Mouse (Mus musculus) E14TG2a.4 (cell line): ENCODE data around the gene Cd177.
"Not testable (repeated sequence)": the region's sequence is repeated elsewhere in the genome, so short reads cannot be mapped to it uniquely, and the experiment has no call there.

Experiments
- CTCF ChIP-seq: conservative IDR thresholded peaks from 2 replicates; pipeline ENCODE4 v1.5.1; 2014; ENCODE audit warnings: low read length
- NANOG ChIP-seq: IDR thresholded peaks from 2 replicates; pipeline ENCODE4 v1.6.1; 2014; ENCODE audit warnings: borderline replicate concordance, low read length, mixed read lengths
- POU5F1 ChIP-seq: IDR thresholded peaks from 2 replicates; pipeline ENCODE4 v1.6.1; 2014; ENCODE audit warnings: low read length, borderline replicate concordance

GRCm38 (mm10) chr7:24702841-24703240 lies 57.3 kb downstream of the Cd177 start:
- not testable (repeated sequence) for TF ChIP-seq CTCF, NANOG, POU5F1
